Mouse (Mus musculus): ENCODE results near the gene Dlg5.

GRCm38 (mm10) chr14:24205281-24205871 is 40.3 kb downstream of the Dlg5 start:
- TF ChIP-seq POLR2A (IDR thresholded peaks at IDR 0.05; ENCODE audit: borderline replicate concordance, extremely low read depth, insufficient read depth, insufficient read length, poor library complexity, severe bottlenecking) (no peak), CTCF (IDR thresholded peaks at IDR 0.05; ENCODE audit: borderline replicate concordance, extremely low read depth, insufficient read depth, insufficient read length) (no peak)

Data from brain, embryonic 14.5 days (tissue).